Mouse (Mus musculus): ENCODE results near the gene Ptprn.

DNA sequence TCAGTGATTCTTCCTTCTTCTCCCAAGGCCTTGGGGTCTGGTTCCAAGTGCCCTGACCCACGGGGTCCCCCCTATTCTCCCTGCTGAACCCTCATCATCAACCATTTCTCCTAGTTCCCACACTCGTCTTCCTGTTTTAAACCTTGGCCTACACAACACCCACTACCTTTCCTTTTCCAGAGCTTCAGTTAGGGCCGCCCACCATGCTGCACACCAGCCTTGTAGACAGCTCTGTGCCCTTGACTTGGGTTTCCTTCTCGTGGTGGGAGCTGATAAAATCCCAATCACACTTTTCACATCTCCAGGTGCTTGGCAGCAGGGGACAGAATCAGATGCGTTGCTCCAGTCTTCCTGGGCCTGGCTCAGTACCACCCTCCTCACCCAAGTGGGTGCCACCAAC lies 30.0 kb upstream of the Ptprn start:
- no peak for TF ChIP-seq CTCF (IDR thresholded peaks at IDR 0.05; ENCODE audit: borderline replicate concordance, insufficient read depth, low read length)
- no peak for TF ChIP-seq POLR2A (IDR thresholded peaks at IDR 0.05; ENCODE audit: low read depth, low read length)

Measured in embryonic fibroblast, embryonic 13.5 days (primary cell).